Mouse (Mus musculus): Measurements from ENCODE around the gene Pik3r2.

Pik3r2 gene

DNA sequence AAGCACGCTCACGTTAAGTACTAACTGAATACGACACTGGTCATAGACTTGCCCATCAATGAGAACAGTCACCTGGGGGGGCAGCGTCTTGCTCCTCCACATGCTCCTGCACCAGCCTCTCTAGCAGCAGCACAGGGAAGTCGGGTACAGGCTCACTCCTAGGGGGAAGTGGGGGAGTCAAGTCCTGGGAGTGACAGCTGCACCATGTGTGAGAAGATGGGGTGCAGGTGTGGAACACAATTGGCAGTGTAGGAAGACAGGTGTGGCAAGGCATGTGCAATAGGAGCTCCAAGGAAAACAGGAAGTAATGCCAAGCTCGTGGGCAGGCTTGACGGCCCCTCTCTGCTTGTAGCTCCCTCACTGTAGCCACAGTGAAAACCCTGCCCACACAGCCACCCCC, 5.3 kb downstream of the Pik3r2 start:
- DNase-seq: no peak

- DNase-seq: no peak
These were observed 5.8 kb downstream of the Pik3r2 start for GRCm38 (mm10) chr8:70770748-70771147.

GRCm38 (mm10) chr8:70769858-70770257, 6.7 kb downstream of the Pik3r2 start:
- no peak for DNase-seq

GRCm38 (mm10) chr8:70769359-70769758, 7.2 kb downstream of the Pik3r2 start:
- DNase-seq: peak; percentile 99

- DNase-seq: no peak
These were observed 7.6 kb downstream of the Pik3r2 start for GRCm38 (mm10) chr8:70768956-70769355.

GRCm38 (mm10) chr8:70768231-70768776, 8.2 kb downstream of the Pik3r2 start:
- DNase-seq: no peak

DNA sequence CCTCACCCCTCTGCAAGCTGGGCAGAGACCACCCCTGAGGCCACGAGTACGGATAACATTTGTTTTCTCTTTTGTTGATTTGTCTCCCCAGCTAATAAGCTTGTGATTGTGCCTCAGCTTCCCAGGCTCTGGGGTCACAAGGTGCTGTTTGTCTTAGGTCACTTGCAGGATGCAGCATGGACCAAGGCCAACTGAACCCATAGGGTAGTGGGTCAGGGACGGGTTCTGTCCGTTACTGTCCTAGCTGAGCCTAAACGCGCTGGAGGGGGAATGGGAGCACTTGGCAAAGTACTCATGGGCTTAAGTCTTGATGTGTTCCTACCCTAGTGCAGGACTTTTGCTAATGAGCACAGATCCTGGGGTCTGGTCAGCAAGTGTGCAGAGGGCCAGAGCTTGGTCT, 9.0 kb downstream of the Pik3r2 start:
- no peak for DNase-seq

- no peak for DNase-seq
These were observed 9.7 kb downstream of the Pik3r2 start for GRCm38 (mm10) chr8:70766571-70767440.

GRCm38 (mm10) chr8:70765838-70766570, 10.5 kb downstream of the Pik3r2 start:
- DNase-seq: peak; percentile 80

GRCm38 (mm10) chr8:70765329-70765728, 11.2 kb downstream of the Pik3r2 start:
- DNase-seq: no peak

GRCm38 (mm10) chr8:70764676-70765075, 11.8 kb downstream of the Pik3r2 start:
- DNase-seq: no peak

- no peak for DNase-seq
These were observed 12.5 kb downstream of the Pik3r2 start for GRCm38 (mm10) chr8:70764026-70764425.

GRCm38 (mm10) chr8:70763354-70763753, 13.2 kb downstream of the Pik3r2 start:
- peak; percentile 84 for DNase-seq

GRCm38 (mm10) chr8:70762118-70762517, 14.4 kb downstream of the Pik3r2 start:
- no peak for DNase-seq

- peak; percentile 95 for DNase-seq
These were observed 15.6 kb downstream of the Pik3r2 start, which contains the start of gene Mpv17l2 for GRCm38 (mm10) chr8:70760775-70761406. Gene Mpv17l2, minus strand, starts transcription at chr8:70760946.

DNA sequence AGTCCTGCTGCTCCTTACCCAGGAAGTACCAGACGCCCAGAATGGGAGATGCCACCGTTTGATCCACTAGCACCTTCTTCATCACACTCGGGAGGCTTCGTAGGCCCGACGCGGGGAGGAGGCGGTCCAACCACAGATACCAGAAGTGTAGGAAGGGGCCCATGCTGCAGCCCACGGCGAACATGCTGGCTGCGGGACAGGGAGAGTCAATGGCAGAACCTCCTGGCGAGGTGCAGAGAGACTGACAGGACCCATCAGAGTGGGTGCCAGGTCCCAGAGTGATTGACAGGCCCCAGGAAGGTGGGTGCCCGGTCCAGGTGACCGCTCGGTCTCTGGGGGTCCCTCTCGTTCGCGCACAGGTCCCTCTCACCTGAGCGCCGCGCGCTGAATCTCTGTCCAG, 16.2 kb downstream of the Pik3r2 start:
- DNase-seq: peak; percentile 54

DNA sequence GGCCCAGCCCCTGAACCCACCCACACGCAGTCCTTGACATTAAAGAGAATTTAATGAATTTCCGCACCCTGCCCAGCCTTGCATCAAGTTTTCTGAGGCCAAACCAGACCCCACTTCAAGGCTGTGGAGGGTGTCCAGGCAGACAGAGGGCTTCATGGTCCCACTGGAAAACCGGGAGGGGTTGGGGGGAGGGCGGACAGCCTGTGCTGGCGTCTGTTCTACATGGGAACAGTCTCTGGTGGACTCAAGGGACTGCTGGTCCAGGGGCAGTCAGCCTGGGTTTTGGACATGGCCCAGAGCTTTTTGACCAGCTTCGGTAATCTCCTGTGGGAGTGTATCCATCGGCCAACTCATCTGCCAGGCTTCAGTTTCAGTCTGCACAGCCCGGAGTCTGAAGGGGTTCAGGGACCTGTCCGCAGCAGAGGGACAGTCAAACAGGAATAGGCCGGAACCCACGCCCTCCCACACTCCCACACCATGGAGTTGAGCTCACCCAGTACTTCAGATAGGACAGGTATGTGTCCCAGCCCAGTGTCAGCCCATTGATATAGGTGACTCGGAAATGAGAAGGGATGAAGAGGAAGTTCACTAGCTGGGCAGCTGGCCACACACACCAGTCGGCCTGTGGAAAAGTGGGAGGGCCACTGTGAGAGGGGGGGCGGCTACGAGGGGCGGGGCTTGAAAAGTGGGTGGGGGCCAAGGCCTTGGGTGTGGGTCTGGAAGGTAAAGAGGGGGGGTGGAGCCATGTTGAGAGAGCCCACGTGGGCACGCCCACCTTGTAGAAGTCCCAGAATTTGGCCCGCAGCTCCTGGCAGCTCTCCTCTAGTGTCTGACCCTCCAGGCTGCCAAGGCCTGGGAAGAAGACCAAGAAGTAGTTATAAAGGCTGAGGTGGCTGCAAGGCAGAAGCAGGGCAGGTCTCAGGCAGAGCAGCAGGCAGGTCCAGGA, 17.6 kb downstream of the Pik3r2 start:
- peak; percentile 7 for DNase-seq

DNA sequence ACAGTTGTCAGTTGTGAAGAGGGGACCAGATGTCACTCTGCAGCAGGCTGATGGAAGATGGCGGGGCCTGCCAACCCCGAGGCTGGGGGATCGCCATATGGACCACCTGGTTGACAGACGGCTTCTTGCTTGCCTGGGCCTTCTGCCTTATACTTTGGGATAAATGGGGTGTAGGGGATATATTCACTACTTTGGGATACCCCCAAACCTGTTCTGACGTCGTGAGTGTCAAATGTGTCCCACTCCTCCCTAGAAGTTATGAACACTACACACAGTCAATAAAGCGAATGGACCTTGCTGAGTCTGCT, 18.3 kb downstream of the Pik3r2 start:
- DNase-seq: no peak

- DNase-seq: peak; percentile 36
These were observed 18.8 kb downstream of the Pik3r2 start for GRCm38 (mm10) chr8:70757523-70758307.

DNA sequence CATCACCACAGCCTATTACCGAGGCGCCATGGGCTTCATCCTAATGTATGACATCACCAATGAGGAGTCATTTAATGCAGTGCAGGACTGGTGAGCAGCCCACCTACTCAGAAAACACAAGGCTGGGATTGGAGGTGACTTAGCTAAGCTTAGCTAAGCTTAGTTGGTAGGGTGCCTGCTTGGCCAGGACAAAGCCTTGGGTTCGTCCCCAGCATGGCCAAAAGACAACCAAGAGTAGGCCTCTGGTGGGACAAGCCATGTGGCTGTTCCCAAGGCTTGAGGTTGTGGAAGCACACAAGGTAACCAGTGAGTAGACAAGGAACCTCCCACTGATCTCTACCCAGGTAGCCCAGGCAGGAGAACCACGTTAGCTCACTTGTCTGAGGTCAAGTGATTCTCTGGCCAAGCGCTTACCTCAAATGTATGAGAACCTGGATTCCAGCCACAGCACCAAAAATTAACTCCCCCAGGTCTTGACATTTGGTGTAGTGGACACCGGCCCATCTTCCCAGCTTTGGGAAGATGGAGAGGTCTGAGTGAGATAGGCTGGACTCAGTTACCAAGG, 20.0 kb downstream of the Pik3r2 start:
- DNase-seq: no peak
